Mouse (Mus musculus) 3134 (cell line): ENCODE results near the gene Pabpc6.

Experiments
- DNase-seq: peaks from one replicate; pipeline ENCODE4 v3.0.0-alpha.2; 2011; ENCODE audit warnings: low spot score; ENCODE audit not compliant: insufficient read length; ENCODE audit errors: extremely low read depth

Pabpc6 gene

DNA sequence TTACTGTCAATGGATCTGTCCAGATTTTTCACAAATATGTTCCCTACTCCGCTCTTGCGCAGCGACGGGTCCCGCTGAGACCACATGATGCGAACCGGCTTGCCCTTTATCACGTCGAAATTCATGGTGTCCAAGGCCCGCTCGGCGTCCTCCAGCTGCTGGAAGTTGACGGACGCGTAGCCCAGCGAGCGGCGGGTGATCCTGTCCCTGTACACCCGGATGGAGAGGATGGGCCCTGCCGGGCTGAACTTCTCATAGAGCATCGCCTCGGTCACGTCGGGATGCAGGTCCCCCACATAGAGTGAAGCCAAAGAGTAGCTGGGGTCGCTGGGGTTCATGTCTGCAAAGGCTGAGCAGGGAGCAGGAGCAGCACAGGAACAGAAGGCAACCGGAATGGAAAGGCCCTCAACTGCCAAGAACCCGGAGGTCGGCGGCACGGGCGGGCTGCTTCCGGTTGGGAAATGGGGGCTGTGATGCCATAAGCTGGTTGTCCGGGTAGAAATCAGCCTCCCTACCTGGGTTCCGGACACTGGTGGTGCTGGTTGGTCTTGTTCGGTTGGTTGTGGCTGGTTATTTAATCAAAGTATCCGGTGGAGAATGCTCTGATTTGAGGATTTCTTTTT, at the start of gene Pabpc6:
Gene Pabpc6, minus strand, starts transcription at position 435 of the 623 bp plus-strand sequence.
- DNase-seq: peak; percentile 6

DNA sequence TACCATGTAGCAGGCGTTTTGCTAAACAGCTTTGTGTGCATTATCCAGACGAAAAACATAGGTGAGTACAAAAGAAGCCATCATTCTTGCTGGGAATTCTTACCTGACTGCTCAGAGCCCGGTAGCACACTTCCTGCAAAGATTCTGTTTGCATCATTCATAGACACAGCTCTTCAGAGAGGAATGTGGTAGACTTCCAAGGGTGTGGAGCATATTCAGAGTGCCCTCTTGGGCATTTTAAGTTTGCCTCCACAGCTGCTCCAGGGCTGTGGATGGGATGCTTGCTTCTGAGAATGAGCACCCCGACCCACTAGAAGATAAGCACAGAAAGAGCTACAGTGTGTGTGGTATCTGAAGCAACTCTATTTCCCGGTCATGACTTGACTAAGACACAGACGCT, 41.4 kb upstream of the Pabpc6 start:
- no peak for DNase-seq

DNA sequence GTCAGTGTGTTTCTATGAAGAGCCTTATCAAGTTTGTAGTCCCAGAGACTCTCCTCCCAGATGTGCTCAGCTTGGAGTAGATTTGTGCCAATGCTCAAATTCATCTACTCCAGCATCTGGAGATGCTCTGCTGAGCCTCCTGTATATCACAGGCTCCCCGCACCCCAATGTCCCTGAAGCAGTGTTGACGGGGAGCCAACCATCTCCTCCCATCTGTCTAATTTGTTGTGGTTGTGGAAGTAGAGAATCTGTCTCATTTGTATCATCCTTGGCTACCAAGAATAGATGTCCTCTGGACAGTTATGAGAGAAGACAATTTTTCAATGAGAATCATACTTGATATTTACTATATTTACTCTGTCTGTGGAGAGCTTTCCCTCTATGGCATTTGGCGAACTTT, 39.4 kb upstream of the Pabpc6 start:
- DNase-seq: no peak

- DNase-seq: no peak
Observed at GRCm38 (mm10) chr17:9707356-9707755, 37.8 kb upstream of the Pabpc6 start.

- DNase-seq: no peak
Observed at GRCm38 (mm10) chr17:9697763-9698162, 28.2 kb upstream of the Pabpc6 start.

- no peak for DNase-seq
Observed at GRCm38 (mm10) chr17:9691251-9691650, 21.7 kb upstream of the Pabpc6 start.

DNA sequence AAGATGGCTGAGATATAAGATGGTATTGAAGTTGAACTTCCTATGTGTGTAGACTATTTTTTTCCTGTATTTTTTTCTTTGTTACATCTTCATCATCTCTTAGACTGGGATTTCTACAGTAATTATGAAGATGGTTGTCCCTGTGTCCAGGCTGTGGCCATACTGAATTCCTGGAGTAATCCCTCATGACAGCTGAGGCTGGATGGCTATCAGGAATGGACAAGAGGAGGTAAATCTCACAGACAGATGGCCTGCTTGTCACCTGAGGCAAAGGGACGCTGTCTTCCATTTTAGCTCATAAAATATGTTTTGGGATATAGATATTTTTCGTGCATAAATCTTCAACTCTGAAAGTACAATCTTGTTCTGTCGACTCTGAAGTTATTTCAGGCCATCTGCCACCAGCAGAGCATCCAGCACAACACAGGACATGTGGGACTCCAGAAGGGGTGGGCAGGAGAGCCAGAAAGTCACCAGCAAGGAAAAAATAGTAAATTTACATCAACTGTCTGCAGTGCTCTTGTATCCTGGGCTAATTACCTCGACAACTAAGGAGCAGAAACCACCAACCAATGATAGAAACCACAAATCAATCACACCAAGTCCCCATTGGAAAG, 14.1 kb upstream of the Pabpc6 start:
- no peak for DNase-seq

DNA sequence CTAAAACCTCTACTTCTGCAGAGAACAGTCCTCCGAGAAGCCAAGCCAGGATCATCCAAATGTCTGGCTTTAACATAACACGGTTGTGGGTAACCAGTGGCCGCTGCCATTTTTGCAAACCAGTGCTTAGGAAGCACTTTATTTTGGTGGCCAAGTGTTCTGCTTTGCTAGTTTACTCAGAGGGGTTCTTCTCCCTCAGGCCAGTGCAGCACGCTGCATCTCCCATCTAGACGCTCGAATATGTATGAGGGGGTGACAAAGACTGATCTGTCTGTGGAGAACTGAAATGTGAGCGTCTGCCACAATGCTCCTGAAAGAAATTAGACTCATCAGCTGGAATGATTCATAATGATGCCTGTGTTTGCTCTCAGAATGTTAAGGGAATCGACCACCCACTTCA, 11.2 kb upstream of the Pabpc6 start:
- no peak for DNase-seq

DNA sequence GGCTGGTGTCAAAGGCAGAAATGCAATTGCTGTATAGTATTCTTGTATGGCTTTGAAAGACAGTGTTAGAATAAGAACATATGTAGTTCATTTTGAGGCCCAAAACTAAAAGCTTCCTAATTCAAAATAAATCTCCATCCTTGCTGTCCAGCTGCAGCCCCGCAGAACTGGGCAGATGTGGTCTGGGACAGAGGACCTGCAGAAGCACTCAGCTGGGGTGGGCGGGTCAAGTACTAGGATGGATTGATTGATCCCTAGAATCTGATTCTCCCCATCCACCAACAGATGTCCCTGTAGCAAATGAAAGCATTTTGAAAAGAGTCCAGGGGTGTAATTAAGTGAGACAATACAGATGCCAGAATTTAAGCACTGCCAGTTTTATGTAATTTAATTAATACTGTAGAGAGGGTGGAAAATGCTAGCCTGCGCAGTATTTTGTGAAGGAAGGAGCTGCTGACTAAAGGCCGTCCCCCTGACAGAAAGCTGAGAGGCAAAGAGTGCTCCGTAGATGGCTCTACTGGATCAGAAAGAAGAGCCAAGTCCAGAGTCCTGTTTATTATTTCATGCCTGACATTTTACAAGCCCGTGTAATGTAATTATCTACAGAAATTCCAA, 5.8 kb upstream of the Pabpc6 start:
- no peak for DNase-seq

DNA sequence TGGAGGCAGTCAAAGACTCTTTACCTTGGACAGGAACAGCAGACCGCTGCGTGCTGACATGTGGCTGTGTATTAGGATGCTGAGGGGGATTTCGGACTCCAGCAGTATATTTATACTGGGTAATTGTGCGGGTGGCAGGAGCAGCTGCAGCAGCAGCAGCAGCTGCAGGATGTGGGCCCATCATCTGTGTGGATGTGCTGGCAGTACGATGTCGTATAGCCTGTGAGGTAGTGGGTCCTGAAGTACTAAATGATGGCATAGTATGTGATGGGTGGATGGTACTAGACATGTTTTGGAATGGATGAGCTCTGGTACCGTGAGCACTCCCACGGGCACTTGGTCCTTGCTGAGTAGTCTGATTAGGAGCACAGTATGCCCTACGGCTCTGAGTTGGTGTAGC, 1.6 kb downstream of the Pabpc6 start:
- DNase-seq: no peak

- no peak for DNase-seq
Observed at GRCm38 (mm10) chr17:9658651-9659050, 10.9 kb downstream of the Pabpc6 start.

GRCm38 (mm10) chr17:9654155-9654554, 15.4 kb downstream of the Pabpc6 start:
- DNase-seq: no peak

DNA sequence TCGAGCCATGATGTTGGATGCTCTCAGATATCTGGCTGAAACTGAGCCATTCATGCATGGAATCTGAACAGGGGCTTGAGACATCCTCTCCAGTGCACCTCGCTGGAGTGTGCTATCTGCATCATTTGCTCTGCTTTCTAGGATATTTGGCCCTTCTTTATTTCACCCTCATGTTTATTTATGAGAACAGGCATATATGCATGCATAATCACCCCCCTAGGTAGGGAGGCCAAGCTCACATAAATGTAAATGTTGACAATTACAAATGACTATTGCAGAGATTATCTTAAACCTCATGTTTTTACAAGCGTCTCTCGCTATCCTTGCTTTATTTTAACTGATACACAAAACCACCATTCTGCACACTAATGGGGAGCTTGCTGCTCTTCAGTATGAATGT, 21.9 kb downstream of the Pabpc6 start:
- DNase-seq: no peak

GRCm38 (mm10) chr17:9643657-9644180, 25.8 kb downstream of the Pabpc6 start:
- no peak for DNase-seq

GRCm38 (mm10) chr17:9637011-9637410, 32.5 kb downstream of the Pabpc6 start:
- DNase-seq: no peak

GRCm38 (mm10) chr17:9632579-9633252, 36.8 kb downstream of the Pabpc6 start:
- no peak for DNase-seq

DNA sequence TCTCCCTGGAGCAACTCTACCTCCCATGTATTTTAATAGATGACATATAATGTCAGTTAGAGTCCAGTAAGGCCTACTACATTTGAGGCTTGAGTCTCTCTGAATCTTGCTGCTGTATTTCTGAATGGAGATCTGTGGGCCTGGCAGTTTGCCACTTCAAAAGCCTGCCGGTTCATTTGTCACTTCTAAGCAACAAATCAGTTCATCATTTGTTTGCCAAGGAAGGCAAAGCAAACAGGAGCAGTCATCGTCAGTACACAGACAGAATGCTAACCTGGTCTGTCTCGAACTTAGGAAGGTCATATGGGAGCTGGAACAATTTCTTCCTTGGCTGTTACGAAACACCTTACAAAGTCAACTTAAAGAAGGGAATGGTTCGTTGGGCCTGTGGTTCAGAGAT, 37.4 kb downstream of the Pabpc6 start:
- no peak for DNase-seq

- DNase-seq: no peak
Observed at GRCm38 (mm10) chr17:9631081-9631480, 38.4 kb downstream of the Pabpc6 start.

- DNase-seq: no peak
Observed at GRCm38 (mm10) chr17:9627011-9627410, 42.5 kb downstream of the Pabpc6 start.
